Mouse (Mus musculus) hindbrain, embryonic 10.5 days (tissue): ENCODE data around the gene Hyal2. TPM values are rescaled to one million over a fixed set of nuclear protein-coding genes. Genes with fewer than 3 reads are reported as not detected.
A peak's percentile ranks its signal among the peaks of the same experiment; 100 is the strongest.
"Not testable (repeated sequence)": the region's sequence is repeated elsewhere in the genome, so short reads cannot be mapped to it uniquely, and the experiment has no call there.

Experiments
- DNase-seq: peaks from one replicate; pipeline ENCODE4 v3.0.0-alpha.2; 2017; ENCODE audit warnings: low spot score
- H3K27ac ChIP-seq: fragments of 300-500 bp; sonication (generic); 2 replicates; pipeline ENCODE4 v1.5.1; 2016; ENCODE audit warnings: mild to moderate bottlenecking, moderate library complexity
- H3K27me3 ChIP-seq: fragments of 300-500 bp; sonication (generic); 2 replicates; pipeline ENCODE4 v1.6.1; 2016; ENCODE audit warnings: mild to moderate bottlenecking; ENCODE audit not compliant: poor library complexity, insufficient read depth, severe bottlenecking
- H3K36me3 ChIP-seq: fragments of 300-500 bp; sonication (generic); 2 replicates; pipeline ENCODE4 v1.6.1; 2016; ENCODE audit warnings: mild to moderate bottlenecking, moderate library complexity
- H3K4me1 ChIP-seq: fragments of 300-500 bp; sonication (generic); replicated peaks from 2 replicates; pipeline ENCODE4 v1.6.1; 2016; ENCODE audit warnings: mild to moderate bottlenecking
- H3K4me3 ChIP-seq: fragments of 300-500 bp; sonication (generic); 2 replicates; pipeline ENCODE4 v1.5.1; 2016; ENCODE audit warnings: mild to moderate bottlenecking, moderate library complexity
- H3K9me3 ChIP-seq: fragments of 300-500 bp; sonication (generic); 2 replicates; pipeline ENCODE4 v1.6.1; 2016; ENCODE audit warnings: mild to moderate bottlenecking, moderate library complexity
- WGBS: fragments of 180-500 bp; shearing (Covaris S2); methylation state at CpG from one replicate; pipeline ENCODE4 v1.1.7; 2016; 5-methylcytosine and 5-hydroxymethylcytosine counted together
- polyA plus RNA-seq: library from polyadenylated mRNA; unstranded; fragments of >200 nt; fragmentation: Nextera tagmentation; extraction: Ambion mirVana; gene quantifications from 2 replicates; pipeline ENCODE4 v1.2.1, GENCODE M21; 2016

Gene Hyal2
- polyA plus RNA-seq, 1 experiment from 2014 or later = 135 TPM

- Histone ChIP-seq H3K36me3 (peaks cover 51% of the 10 kb centered on the region), H3K4me3 (peak overlapping the region; percentile 20; the same call in 1 of the 2 replicates), H3K4me1 (peaks cover 79% of the 10 kb centered on the region)
- not testable (repeated sequence) for H3K27ac ChIP-seq, H3K27me3 ChIP-seq, DNase-seq, H3K9me3 ChIP-seq
- 53% methylated on average over 5 of the region's 5 CpGs for WGBS
Observed at GRCm38 (mm10) chr9:107565556-107565955, 2.2 kb upstream of the Hyal2 start.

- H3K36me3 ChIP-seq = peaks cover 51% of the 10 kb centered on the region
- no peaks in the 10 kb centered on the region for H3K9me3 ChIP-seq
- H3K4me1 ChIP-seq = peaks cover 85% of the 10 kb centered on the region
- H3K4me3 ChIP-seq = 0 out of 2 replicates have a peak overlapping the region, but pooled peaks have one; percentile 5
- WGBS = 61% methylated on average over 15 of the region's 15 CpGs
- no peaks in the 10 kb centered on the region for H3K27me3 ChIP-seq
- peak; percentile 83 for DNase-seq
- 0 out of 2 replicates have a peak overlapping the region, but pooled peaks have one; percentile 35 for H3K27ac ChIP-seq
Observed at GRCm38 (mm10) chr9:107566041-107566709, 1.6 kb upstream of the Hyal2 start.

- H3K27ac ChIP-seq = peak overlapping the region; percentile 98; the same call in 1 of the 2 replicates
- peak overlapping the region; percentile 84 for H3K4me3 ChIP-seq
- 57% methylated on average over 3 of the region's 3 CpGs for WGBS
- DNase-seq = no peak
- peaks cover 91% of the 10 kb centered on the region for H3K4me1 ChIP-seq
- H3K9me3 ChIP-seq = no peaks in the 10 kb centered on the region
- H3K27me3 ChIP-seq = no peaks in the 10 kb centered on the region
- H3K36me3 ChIP-seq = peaks cover 51% of the 10 kb centered on the region
Observed at GRCm38 (mm10) chr9:107566855-107567254, 890 bp upstream of the Hyal2 start.

GRCm38 (mm10) chr9:107568331-107569261 lies 851 bp downstream of the Hyal2 start:
- Histone ChIP-seq H3K27me3 (no peaks in the 10 kb centered on the region), H3K27ac (peak overlapping the region; percentile 98), H3K4me1 (peaks cover 80% of the 10 kb centered on the region), H3K4me3 (peak overlapping the region; percentile 84), H3K36me3 (peaks cover 62% of the 10 kb centered on the region), H3K9me3 (no peaks in the 10 kb centered on the region; the same call in 1 of the 2 replicates)
- under 1% methylated on average over 41 of the region's 41 CpGs for WGBS
- peak; percentile 90 for DNase-seq

GRCm38 (mm10) chr9:107569270-107569669 lies 1.5 kb downstream of the Hyal2 start:
- Histone ChIP-seq H3K4me1 (peaks cover 73% of the 10 kb centered on the region), H3K4me3 (peak overlapping the region; percentile 84), H3K36me3 (peaks cover 65% of the 10 kb centered on the region), H3K9me3 (no peaks in the 10 kb centered on the region; the same call in 1 of the 2 replicates), H3K27ac (peak overlapping the region; percentile 98), H3K27me3 (no peaks in the 10 kb centered on the region)
- under 1% methylated on average over 23 of the region's 23 CpGs for WGBS
- DNase-seq = no peak

- H3K27ac ChIP-seq = peak overlapping the region; percentile 98
Observed at GRCm38 (mm10) chr9:107570016-107570415, 2.3 kb downstream of the Hyal2 start.

GRCm38 (mm10) chr9:107570845-107571244 lies 3.1 kb downstream of the Hyal2 start:
- 93% methylated on average over 21 of the region's 21 CpGs for WGBS
- H3K27ac ChIP-seq = no peak overlapping the region; the same call in 1 of the 2 replicates

More at GRCm38 (mm10) chr9:107570016-107570415, 2.3 kb downstream of the Hyal2 start:
- H3K9me3 ChIP-seq = no peaks in the 10 kb centered on the region; the same call in 1 of the 2 replicates
- H3K27me3 ChIP-seq = no peaks in the 10 kb centered on the region
- H3K36me3 ChIP-seq = peaks cover 65% of the 10 kb centered on the region
- peak overlapping the region; percentile 84 for H3K4me3 ChIP-seq
- peaks cover 67% of the 10 kb centered on the region for H3K4me1 ChIP-seq
- DNase-seq = no peak
- WGBS = 63% methylated on average over 13 of the region's 13 CpGs

GRCm38 (mm10) chr9:107571534-107572326 lies 4.0 kb downstream of the Hyal2 start:
- H3K27ac ChIP-seq = peak overlapping the region; percentile 53; the same call in 1 of the 2 replicates
- 94% methylated on average over 22 of the region's 22 CpGs for WGBS
- no peak for DNase-seq
- H3K4me3 ChIP-seq = peak overlapping the region; percentile 84
- H3K27me3 ChIP-seq = no peaks in the 10 kb centered on the region
- peaks cover 50% of the 10 kb centered on the region for H3K36me3 ChIP-seq
- H3K9me3 ChIP-seq = no peaks in the 10 kb centered on the region; the same call in 1 of the 2 replicates
- peaks cover 66% of the 10 kb centered on the region for H3K4me1 ChIP-seq

More at GRCm38 (mm10) chr9:107570845-107571244, 3.1 kb downstream of the Hyal2 start:
- peaks cover 66% of the 10 kb centered on the region for H3K4me1 ChIP-seq
- H3K4me3 ChIP-seq = peak overlapping the region; percentile 84
- no peak for DNase-seq
- H3K27me3 ChIP-seq = no peaks in the 10 kb centered on the region
- peaks cover 57% of the 10 kb centered on the region for H3K36me3 ChIP-seq
- H3K9me3 ChIP-seq = no peaks in the 10 kb centered on the region; the same call in 1 of the 2 replicates

GRCm38 (mm10) chr9:107572327-107572662 lies 4.5 kb downstream of the Hyal2 start:
- WGBS = 98% methylated on average over 2 of the region's 2 CpGs
- H3K4me3 ChIP-seq = peak overlapping the region; percentile 16
- no peaks in the 10 kb centered on the region; the same call in 1 of the 2 replicates for H3K9me3 ChIP-seq
- no peaks in the 10 kb centered on the region for H3K27me3 ChIP-seq
- no peak for DNase-seq
- 0 out of 2 replicates have a peak overlapping the region, but pooled peaks have one; percentile 42 for H3K27ac ChIP-seq
- H3K36me3 ChIP-seq = peaks cover 50% of the 10 kb centered on the region
- H3K4me1 ChIP-seq = peaks cover 66% of the 10 kb centered on the region

- Histone ChIP-seq H3K4me1 (peaks cover 65% of the 10 kb centered on the region), H3K36me3 (peaks cover 50% of the 10 kb centered on the region)
- WGBS = 84% methylated on average over 6 of the region's 6 CpGs
- not testable (repeated sequence) for H3K27me3 ChIP-seq, DNase-seq, H3K9me3 ChIP-seq, H3K27ac ChIP-seq, H3K4me3 ChIP-seq
Observed at GRCm38 (mm10) chr9:107573774-107574173, 6.0 kb downstream of the Hyal2 start.

- H3K9me3 ChIP-seq = no peaks in the 10 kb centered on the region; the same call in 1 of the 2 replicates
- peaks cover 46% of the 10 kb centered on the region for H3K36me3 ChIP-seq
- no peak for DNase-seq
- no peak overlapping the region for H3K4me3 ChIP-seq
- peak overlapping the region; percentile 86; the same call in 1 of the 2 replicates for H3K27ac ChIP-seq
- peaks cover 71% of the 10 kb centered on the region for H3K4me1 ChIP-seq
- no peaks in the 10 kb centered on the region for H3K27me3 ChIP-seq
- 86% methylated on average over 14 of the region's 14 CpGs for WGBS
Observed at GRCm38 (mm10) chr9:107575579-107576356, 8.0 kb downstream of the Hyal2 start.
